Mouse (Mus musculus) liver, embryonic 14.5 days (tissue): ENCODE measurements around the gene Mob1b. TPM values are rescaled to one million over a fixed set of nuclear protein-coding genes. Genes with fewer than 3 reads are reported as not detected.

Experiments used
- ATAC-seq: fragments of 200-750 bp; cut with Nextera tagmentation; 2 replicates; pipeline ENCODE4 v1.8.0; 2017; ENCODE audit warnings: moderate number of reproducible peaks, mild to moderate bottlenecking, moderate library complexity; ENCODE audit not compliant: insufficient read depth
- DNase-seq, 3 experiments: peaks; one replicate each; pipeline ENCODE4 v3.0.0-alpha.2; 2012 to 2013; ENCODE audit warnings: low read depth in 3 of 3, low spot score in 3 of 3
- H3K27ac ChIP-seq: fragments of 300-500 bp; sonication (generic); 2 replicates; pipeline ENCODE4 v1.5.1; 2014; ENCODE audit warnings: moderate library complexity, mild to moderate bottlenecking, control low read depth, inconsistent platforms
- H3K27me3 ChIP-seq: fragments of 300-500 bp; sonication (generic); 2 replicates; pipeline ENCODE4 v1.6.1; 2014; ENCODE audit warnings: mild to moderate bottlenecking, low read length, moderate library complexity; ENCODE audit not compliant: control insufficient read depth, insufficient read depth
- H3K36me3 ChIP-seq: fragments of 300-500 bp; sonication (generic); replicated peaks from 2 replicates; pipeline ENCODE4 v1.6.1; 2014; ENCODE audit warnings: low read depth; ENCODE audit not compliant: control insufficient read depth, insufficient read depth
- H3K4me1 ChIP-seq, 2 experiments: fragments of 200-500 bp in 1 of 2; fragments of 300-500 bp in 1 of 2; sonication (generic) in 1 of 2; replicated peaks; 2 replicates each; pipeline ENCODE4 v1.6.1; 2012 to 2014; ENCODE audit warnings: antibody characterized with exemption in 1 of 2, inconsistent platforms in 1 of 2, low read length in 1 of 2; ENCODE audit not compliant: control insufficient read depth in 2 of 2, insufficient read depth in 2 of 2
- H3K4me2 ChIP-seq: fragments of 300-500 bp; sonication (generic); 2 replicates; pipeline ENCODE4 v1.6.1; 2014; ENCODE audit warnings: low read depth, mild to moderate bottlenecking, control low read depth, moderate library complexity
- H3K4me3 ChIP-seq, 2 experiments: fragments of 200-500 bp in 1 of 2; fragments of 300-500 bp in 1 of 2; sonication (generic) in 1 of 2; 2 replicates each; pipeline ENCODE4 v1.5.1; 2012 to 2014; ENCODE audit warnings: low read depth in 2 of 2, low read length in 2 of 2, mild to moderate bottlenecking in 2 of 2, control low read depth in 1 of 2, inconsistent platforms in 1 of 2, moderate library complexity in 1 of 2; ENCODE audit not compliant: insufficient read depth in 1 of 2
- H3K9ac ChIP-seq: fragments of 300-500 bp; sonication (generic); replicated peaks from 2 replicates; pipeline ENCODE4 v1.6.1; 2014; ENCODE audit warnings: mild to moderate bottlenecking, control low read depth, moderate library complexity
- H3K9me3 ChIP-seq: fragments of 300-500 bp; sonication (generic); 2 replicates; pipeline ENCODE4 v1.6.1; 2016; ENCODE audit warnings: low read length, mixed read lengths; ENCODE audit not compliant: control insufficient read depth
- CTCF ChIP-seq: IDR thresholded peaks from 2 replicates; pipeline ENCODE4 v1.5.1; 2016; ENCODE audit warnings: antibody characterized with exemption, low read depth, control low read depth
- EP300 ChIP-seq: IDR thresholded peaks from 2 replicates; pipeline ENCODE4 v1.6.1; 2016; ENCODE audit warnings: antibody characterized with exemption, low read depth
- WGBS: fragments of 180-500 bp; shearing (Covaris S2); extraction: QIAGEN DNeasy Blood & Tissue Kit; methylation state at CpG from one replicate; pipeline ENCODE4 v1.1.7; 2014; ENCODE audit not compliant: insufficient replicate concordance; 5-methylcytosine and 5-hydroxymethylcytosine counted together
- polyA plus RNA-seq, 2 experiments: library from polyadenylated mRNA; depleted of rRNA in 1 of 2; stranded (reverse) in 1 of 2; unstranded in 1 of 2; fragments of >200 nt; fragmentation: Nextera tagmentation in 1 of 2; extraction: Ambion mirVana in 1 of 2; gene quantifications; 2 replicates each; pipeline versions ENCODE4 v1.2.1 to v1.2.3; 2012 to 2014

Mob1b gene
- polyA plus RNA-seq, 2 experiments: 6.6 to 9.4 TPM

- Histone ChIP-seq H3K4me2 (peak overlapping the region; percentile 91), H3K9ac (peak overlapping the region; percentile 97), H3K36me3 (peaks cover 25% of the 10 kb centered on the region), H3K9me3 (no peaks in the 10 kb centered on the region), H3K4me1 (peaks cover 30 to 33% of the 10 kb centered on the region in 2 experiments), H3K4me3 (peak overlapping the region; percentile 78 to 97), H3K27me3 (no peaks in the 10 kb centered on the region), H3K27ac (peak overlapping the region; percentile 90)
- 33% methylated on average over 6 of the region's 6 CpGs for WGBS
- DNase-seq (peak in 1 of 3 experiments; percentile 11), ATAC-seq (no peak)
- TF ChIP-seq CTCF: no peak
- no peak for TF ChIP-seq EP300
These were observed 45.5 kb downstream of the Mob1b start for GRCm38 (mm10) chr5:88766121-88766520.

GRCm38 (mm10) chr5:88766863-88767262 is 46.2 kb downstream of the Mob1b start:
- ATAC-seq: no peak
- Histone ChIP-seq H3K4me1 (peaks cover 30 to 33% of the 10 kb centered on the region in 2 experiments), H3K36me3 (peaks cover 31% of the 10 kb centered on the region), H3K9me3 (no peaks in the 10 kb centered on the region), H3K4me3 (peak overlapping the region; percentile 78 to 97), H3K27ac (peak overlapping the region; percentile 90), H3K4me2 (peak overlapping the region; percentile 91), H3K9ac (peak overlapping the region; percentile 97), H3K27me3 (no peaks in the 10 kb centered on the region)
- WGBS: 45% methylated on average over 5 of the region's 5 CpGs
- no peak for TF ChIP-seq CTCF
- TF ChIP-seq EP300: no peak
- DNase-seq: peak in 2 of 3 experiments; percentile 27 to 46

DNA sequence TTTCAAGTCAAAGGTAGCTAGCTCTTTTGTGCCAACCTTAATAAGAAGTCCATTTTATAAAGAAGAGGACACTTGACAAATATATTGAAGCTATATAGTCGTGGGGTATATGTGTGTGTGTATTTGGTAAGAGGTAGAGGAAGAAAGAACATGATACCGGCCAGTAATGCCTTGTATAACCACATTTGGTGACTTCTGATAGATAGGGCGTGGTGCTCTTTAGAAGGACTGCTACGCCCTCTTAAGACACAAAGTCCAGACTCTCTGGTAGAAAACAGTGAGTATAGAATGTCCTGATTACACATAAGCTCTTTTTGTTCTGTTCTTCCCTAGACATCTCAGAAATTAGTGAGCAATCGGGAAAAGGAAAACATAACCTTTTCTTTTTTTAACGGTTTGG is 47.5 kb downstream of the Mob1b start:
- Histone ChIP-seq H3K36me3 (peaks cover 41% of the 10 kb centered on the region), H3K4me2 (peak overlapping the region; percentile 91), H3K9me3 (no peaks in the 10 kb centered on the region), H3K27ac (peak overlapping the region; percentile 90), H3K27me3 (no peaks in the 10 kb centered on the region), H3K4me1 (peaks cover 30 to 33% of the 10 kb centered on the region in 2 experiments), H3K4me3 (peak overlapping the region; percentile 78 to 97), H3K9ac (peak overlapping the region; percentile 97)
- peak; percentile 25; the same call in 1 of the 2 replicates for TF ChIP-seq CTCF
- TF ChIP-seq EP300: peak; percentile 61
- peak; percentile 60 to 70 (median 64) for DNase-seq
- ATAC-seq: peak; percentile 19
- 18% methylated on average over 6 of the region's 6 CpGs for WGBS

- Histone ChIP-seq H3K36me3 (peaks cover 64% of the 10 kb centered on the region), H3K9me3 (no peaks in the 10 kb centered on the region), H3K4me2 (no peak overlapping the region), H3K27me3 (no peaks in the 10 kb centered on the region), H3K4me1 (no peaks in the 10 kb centered on the region), H3K27ac (no peak overlapping the region), H3K4me3 (no peak overlapping the region), H3K9ac (no peak overlapping the region)
- DNase-seq: no peak
- no peak for ATAC-seq
- WGBS: 66% methylated on average over 7 of the region's 7 CpGs
- TF ChIP-seq CTCF: no peak
- TF ChIP-seq EP300: no peak
These were observed 61.6 kb downstream of the Mob1b start for GRCm38 (mm10) chr5:88782072-88782765.

- no peak overlapping the region for H3K4me2 ChIP-seq
- TF ChIP-seq CTCF: no peak
- TF ChIP-seq EP300: no peak
- no peak overlapping the region for H3K4me3 ChIP-seq
- H3K9me3 ChIP-seq: no peaks in the 10 kb centered on the region
- H3K4me1 ChIP-seq: no peaks in the 10 kb centered on the region
- ATAC-seq (no peak), DNase-seq (no peak)
- no peak overlapping the region for H3K27ac ChIP-seq
- peaks cover 45% of the 10 kb centered on the region for H3K36me3 ChIP-seq
- H3K27me3 ChIP-seq: no peaks in the 10 kb centered on the region
- 88% methylated on average over 1 of the region's 1 CpGs for WGBS
- H3K9ac ChIP-seq: no peak overlapping the region
These were observed 64.4 kb downstream of the Mob1b start for GRCm38 (mm10) chr5:88785059-88785458.
